Mouse (Mus musculus): ENCODE measurements around the gene Tex29.

The Tex29 gene

DNA sequence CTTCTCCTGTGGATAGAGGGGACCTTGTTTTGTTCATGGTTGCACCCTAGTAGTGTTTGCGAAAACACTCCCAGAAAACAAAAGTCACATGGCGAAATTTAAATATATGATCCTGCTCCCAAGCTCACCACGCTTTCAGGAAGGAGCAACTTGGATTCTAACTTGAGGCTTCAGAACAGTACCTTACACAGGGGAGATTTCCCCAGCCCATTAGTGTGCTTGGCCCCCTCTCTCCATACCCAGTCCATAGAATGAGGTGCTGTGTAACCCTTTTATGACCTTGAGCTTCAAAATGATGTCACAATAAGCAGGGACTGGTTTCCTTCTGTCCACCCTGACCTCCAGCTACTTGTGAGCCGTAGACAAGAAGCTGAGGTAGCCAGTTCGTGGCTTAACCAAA, at the start of gene Tex29:
Gene Tex29 (plus strand): TSS at position 301 of the 400 bp plus-strand sequence.
- DNase-seq, result no peak

DNA sequence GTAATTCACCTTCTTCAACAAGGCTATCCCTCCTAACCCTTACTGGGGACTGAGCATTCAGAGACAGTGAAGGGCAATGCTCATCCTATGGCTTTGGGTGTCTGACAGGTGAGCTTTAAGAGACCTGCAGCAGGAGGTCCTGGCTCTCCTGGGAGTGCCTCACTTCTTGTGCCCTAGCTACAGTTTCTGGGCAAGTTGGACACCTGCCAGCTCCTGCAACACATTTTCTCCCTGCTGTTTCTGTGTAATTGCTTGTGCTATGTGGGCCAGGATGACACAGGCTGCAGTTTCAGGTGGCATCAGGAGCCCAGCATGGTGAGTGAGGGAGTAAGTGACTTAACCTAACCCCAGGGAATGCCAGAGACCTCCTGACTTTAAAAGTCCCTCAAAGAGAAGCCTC, 45.3 kb upstream of the Tex29 start:
- DNase-seq, result no peak

DNA sequence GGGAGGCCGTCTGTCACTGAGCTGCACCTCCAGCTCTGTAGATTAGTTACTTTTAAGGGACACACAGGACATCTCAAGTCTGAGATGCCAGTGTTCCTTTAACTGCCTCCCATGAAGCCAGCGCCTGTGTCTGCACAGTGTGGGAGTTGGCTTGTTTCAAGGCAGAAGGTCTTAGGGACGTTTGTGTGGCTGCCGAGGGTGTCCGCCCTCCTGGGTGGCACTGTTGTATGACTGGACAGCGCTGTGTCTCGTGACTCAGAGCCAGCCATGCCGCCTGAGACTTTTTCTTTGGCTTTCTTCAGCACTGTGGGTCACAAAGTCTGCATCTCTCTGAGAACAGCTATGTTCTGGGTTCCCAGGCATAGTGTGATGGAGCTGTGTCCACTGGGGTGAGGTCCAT, 43.1 kb upstream of the Tex29 start:
- no peak for DNase-seq

DNA sequence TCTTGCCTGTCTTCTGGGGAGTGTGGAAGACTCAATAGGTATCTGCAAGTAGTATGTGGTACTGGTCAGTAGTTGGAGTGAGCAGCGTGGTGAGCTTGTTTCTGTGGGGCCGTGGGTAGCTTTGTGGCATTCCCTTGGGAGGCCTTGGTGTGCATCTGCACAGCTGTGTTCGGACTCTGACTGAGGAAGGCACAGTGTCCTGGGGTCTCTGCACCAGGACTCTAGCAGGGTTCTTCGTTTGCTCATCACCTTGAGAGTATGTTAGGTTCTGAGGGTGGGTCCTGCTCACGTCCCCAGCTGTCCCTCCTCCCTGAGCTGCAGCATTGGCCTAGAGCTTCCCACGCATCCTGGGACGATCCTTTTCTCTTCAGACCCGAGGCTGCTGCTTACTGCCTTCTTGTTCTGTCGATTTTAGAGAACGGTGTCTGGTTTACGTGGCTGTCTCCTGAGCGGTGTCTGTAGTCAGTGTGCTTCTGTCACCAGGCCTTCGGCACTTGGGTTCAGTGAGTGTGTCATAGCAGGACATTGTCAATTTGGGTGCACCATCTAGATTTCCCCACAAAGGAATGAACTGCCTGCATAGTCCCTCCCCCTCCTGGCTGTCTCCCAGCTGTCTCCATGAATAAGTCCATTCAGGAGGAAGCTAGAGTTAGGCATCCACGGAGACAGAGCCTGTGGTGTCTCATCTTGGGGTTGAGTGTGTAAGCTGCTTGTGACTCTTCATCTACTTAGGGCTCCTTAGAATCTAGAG, 42.4 kb upstream of the Tex29 start:
- DNase-seq, result no peak

DNA sequence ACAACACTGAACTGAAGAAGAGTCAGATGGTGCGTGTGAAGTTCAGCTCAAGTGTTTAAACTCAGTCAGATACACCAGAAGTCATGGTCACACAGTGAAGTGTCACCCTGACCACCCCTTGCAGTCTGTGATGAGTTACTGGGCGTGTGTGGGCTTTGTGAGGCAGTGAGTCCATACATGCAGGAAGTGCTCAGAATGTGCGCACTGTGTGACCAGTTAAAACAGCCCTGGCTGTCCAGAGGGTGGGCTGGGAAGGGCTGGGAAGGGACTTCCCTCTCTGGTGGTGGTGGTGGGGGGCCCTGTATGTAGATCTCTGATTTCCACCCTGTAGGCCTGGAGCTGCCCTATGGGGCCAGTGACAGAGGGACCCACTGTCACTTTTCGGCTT, 41.8 kb upstream of the Tex29 start:
- no peak for DNase-seq

DNA sequence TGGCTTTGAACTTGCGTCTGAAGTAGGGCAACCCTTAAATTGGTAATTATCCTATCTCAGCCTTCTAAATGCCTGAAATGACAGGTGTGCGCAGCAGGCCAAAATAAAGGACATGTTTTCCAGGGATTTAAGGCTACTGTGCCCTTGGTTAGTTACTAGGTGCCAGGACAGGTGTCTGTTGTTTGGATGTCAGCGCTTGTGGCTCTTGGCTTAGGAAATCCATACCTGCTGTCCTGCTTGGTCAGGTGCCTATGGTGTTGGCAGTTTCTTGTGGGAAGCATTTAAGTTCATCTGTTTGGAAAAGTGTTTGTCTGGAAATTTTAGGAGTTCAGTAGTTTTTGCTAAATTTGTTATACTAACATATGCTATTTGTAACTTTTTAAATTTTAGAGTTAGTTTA, 41.2 kb upstream of the Tex29 start:
- no peak for DNase-seq

DNA sequence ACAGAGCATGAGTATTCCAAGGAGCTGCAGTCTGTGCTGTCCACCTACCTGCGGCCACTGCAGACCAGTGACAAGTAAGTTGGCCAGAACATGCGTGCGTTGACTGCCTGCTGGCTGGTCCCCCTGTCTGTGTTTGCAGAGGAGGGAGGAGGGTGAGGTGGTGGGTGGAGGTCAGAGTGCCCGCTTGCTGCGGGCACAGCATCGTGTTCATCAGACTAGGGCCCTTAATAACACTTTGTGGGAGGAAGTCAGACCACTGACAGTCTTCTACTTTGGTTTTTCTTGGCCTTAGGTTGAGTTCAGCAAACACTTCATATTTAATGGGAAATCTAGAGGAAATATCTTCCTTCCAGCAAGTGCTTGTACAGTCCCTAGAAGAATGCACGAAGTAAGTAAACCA, 39.8 kb upstream of the Tex29 start:
- DNase-seq, result peak; percentile 49 to 58

DNA sequence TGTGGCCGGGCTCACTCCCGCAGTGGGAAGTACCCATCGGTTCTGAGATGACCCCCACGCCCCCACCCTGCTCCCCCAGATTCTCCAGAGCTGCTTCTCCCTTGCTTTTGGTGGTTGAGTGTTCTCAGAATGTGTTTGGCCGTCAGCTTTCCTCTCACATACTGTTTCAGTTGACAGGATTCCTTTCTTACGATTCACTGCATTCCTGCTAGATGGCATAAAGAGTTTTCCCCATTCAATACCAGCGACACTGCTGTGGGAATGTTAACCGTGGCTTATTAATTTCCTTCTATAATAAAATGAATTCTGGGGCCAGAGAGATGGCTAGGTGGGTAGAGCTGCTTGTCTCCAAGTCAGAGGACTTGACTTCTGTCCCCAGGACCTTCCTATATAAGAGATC, 38.7 kb upstream of the Tex29 start:
- no peak for DNase-seq

DNA sequence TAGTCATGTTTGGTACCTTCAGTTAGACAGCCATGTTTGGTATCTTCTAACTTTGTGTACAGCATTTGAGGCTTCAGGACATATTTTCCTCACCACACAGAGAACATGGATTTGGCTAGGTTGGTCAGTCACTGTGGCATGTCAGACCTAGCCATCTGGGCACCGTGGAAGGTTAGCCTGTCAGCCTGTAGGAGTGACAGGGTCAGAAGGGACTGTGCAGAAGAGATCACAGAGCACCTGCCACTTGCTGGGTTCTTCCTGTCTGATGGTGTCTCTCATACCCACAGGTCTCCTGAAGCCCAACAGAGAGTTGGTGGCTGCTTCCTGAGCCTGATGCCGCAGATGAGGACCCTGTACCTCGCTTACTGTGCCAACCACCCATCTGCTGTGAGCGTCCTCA, 35.4 kb upstream of the Tex29 start:
- DNase-seq, result no peak

DNA sequence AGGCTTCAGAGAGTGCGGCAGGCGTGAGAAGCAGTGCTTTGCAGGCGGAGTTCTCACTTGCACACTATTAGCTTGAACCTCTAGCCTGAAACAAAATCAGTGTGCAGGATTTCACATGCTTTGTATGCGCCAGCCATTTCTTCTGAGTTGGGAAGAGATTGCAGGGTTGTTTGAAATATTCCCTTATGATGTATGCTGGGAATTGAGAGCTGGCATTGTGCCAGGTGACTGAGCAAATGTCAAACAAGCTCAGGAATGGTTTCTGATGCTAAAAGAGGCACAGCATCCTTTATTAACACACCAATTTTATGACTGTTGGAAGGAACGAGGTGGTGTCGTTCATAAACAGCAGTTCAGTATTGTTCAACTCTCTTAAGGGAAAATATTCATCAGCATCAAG, 34.0 kb upstream of the Tex29 start:
- DNase-seq, result no peak

DNA sequence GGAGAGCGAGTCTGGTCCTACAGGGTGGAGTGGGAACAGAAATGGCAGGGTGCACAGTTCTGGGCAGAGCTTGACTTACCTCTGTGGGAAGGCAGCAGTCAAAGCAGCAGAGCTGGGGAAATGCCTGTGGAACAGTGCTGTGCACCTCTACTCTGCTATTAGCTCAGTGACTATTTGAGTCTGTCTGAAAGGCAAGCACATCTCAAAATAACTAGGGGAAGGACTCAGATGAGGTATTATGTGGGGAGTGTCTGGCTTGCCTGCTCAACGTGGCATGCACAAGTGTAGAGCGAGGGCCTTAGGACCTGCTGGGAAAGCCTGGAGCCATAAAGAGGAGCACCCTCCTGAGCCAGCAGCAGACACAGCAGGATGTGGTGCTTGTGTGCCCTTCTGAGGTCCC, 32.9 kb upstream of the Tex29 start:
- no peak for DNase-seq

DNA sequence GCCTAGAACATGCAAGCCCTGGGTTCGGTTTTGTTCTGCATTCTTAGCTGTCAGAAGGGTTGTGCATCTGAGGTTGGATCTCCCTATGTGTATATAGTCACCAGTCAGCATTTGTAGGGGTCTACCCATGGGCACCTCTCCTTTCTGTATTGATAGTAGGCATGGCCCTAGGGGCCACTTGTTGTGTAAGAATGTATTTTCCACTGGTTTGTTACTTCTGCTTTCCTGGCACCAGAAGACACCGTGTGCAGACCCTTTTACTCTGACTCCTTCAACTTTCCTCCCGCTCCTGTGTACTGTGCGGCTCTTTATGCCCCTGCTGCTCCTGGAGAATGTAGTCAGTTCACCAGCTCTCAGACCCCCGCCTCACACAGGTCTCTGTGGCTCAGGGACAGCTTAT, 32.2 kb upstream of the Tex29 start:
- DNase-seq, result no peak

DNA sequence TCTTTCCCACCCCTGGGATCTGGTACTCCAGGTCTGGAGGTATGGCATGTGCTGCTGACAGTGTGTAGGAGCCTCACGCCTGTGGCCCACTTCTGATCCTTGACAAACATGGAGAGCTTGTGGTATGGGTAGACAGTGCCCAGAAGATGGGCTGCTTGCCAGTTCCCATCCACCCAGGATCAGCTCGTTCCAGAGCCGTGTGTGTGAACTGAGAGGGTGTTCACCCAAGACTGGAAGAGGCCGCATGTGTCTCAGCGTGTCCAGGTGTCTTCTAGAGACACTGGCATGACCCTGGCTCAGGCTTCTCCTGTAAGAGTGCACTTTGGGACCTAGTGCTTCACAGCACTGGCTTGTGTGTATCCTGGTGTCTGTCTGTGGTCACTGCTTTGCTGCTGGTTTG, 29.8 kb upstream of the Tex29 start:
- DNase-seq, result no peak

DNA sequence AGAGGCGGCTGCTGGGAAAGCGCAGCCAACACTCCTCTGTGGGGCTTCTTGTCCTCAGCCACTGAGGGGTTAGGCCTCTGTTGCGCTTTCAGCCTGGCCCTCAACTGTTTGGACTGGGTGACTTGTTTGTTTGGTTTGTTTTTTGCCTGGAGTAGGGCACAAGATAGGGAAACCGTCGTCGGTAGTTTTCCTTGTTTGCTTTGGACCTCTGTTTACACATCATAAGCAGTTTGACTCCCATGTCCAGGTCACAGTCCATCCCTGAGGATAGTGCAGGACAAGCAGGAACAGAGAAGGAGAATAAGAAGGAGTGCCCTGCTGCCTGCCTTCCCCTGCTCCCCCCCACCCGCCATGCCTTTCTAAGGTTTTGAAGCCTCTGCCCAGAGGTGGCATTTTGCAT, 26.5 kb upstream of the Tex29 start:
- no peak for DNase-seq

DNA sequence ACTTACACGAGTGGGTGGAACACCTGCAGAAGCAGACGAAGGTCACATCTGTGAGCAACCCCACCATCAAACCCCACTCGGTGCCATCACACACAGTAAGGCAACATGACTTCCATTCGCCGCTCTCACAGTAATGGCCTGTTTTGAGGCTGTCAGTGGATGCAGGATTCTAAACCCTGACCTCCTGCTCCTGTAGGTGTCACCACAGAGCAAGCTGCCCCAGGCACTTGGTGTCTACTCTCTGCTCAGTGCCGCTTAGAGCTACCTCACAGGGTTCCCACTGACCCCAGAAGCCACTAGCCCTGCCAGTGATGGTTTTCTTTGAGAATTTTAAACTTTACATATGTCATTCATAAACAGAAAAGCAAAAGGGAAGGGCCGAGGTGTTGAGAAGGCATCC, 25.1 kb upstream of the Tex29 start:
- no peak for DNase-seq

DNA sequence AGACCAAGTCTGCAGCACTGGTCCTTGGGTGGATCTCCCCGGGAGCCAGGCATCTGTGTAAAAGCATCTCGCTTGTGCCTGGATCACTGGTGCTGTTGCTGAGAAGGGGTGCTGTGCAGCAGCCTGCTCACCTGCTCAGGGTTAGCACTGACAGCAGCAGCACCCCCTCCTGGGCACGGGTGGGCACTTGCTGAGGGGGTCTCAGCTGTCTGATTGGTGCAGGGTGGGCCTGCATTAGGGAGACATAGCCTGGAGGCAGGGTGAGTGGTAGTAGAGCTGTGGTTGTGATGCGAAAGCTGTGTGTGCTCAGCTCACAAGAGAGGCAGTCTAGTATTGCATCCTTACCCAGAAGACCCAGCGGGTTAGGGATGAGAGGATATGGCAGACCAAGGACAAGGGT, 20.1 kb upstream of the Tex29 start:
- DNase-seq, result no peak

DNA sequence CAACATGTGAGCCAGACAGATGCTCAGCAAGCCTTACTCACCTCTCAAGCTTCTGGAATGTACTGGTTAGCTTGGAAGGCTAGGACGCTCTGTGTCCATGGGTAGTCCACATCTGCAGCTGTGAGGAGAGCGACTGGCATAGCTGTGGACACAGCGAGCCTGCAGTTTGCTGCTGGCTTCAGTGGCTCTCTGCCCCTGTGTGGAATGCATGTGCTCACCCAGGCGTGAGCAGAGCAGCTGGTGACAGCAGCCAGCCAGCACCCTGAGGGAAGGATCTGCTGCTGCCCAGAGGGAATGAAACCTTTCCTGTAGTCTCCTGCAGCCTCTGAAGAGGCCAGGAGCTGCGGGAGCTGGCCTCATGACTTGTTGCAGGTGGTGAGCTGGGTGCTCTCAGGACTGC, 19.7 kb upstream of the Tex29 start:
- DNase-seq, result no peak

DNA sequence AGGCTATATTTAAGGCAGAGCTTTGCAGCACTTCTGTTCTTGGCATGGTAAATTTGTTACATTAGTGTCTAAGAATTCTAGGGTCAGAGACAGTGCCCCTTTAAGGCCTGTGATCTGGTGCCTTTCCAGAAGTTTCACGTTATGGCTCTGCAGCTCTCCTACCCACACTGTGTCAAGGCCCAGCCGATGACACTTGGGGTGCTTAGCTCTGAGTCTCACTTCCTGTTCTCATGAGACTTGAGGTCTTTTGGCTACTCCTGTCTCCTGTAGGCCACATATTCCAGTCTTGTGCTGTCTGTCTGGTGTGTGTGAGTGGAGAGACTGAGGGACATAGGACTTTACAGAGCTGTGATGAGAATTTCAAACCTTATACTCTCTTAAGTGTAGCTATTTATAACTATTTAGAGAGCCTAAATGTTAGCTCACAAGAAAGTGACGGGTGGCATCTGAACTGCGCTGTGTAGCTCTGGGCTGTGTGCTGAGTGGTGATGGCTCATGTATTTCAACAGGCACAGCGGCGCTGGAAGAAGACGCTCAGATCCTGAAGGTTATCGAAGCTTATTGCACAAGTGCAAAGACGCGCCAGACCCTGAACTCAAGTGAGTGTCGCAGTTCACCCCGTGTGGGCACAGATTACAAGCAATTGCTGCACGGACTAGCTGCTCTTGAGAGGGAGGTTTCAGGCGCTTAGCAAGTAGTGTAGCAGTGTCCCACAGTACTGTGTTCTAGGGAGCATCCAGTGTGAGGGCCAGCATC, 18.6 kb upstream of the Tex29 start:
- DNase-seq, result no peak

DNA sequence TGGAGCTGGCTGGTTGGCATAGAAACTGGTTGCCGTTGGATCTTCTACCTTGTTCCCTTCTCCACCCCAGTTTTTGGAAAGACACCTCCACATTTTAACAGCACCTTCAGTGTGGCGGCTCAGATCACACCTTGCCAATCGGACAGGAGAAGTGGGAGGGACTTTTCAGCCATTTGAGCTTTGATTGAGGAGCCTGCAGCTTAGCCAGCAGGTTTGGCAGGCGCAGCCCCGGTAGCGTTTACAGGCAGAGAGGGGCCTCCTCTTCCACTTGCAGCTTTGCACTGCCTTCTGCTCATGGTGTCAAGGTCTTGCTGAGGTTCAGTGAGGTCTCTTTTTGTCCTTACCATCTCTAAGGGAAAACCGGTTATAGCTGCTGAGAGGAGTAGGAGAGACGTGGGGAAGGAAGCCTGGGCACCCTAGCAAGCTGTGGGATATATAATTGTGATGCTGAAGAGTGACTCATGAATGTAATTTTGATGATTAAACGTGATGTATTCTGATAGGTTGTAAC, 17.7 kb upstream of the Tex29 start:
- no peak for DNase-seq

DNA sequence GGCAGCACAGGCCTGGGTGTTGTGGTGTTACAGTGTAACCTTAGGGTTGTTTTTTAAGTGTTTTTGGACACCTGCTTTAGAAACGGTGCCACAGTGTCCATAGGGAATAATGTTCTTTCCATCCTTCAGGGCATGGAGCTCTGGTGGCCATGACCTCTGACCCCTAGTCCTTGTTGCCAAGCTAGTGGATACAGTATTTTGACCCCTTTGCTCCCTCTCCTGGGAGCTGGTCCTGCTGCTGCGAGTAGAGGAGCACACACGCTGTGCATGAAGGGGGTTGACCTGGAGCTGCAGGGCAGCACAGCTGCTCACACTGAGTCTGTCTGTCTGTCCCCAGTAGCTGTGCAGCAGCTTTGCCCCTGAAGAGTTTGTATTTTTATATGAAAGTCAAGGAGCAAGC, 14.5 kb upstream of the Tex29 start:
- DNase-seq, result no peak

DNA sequence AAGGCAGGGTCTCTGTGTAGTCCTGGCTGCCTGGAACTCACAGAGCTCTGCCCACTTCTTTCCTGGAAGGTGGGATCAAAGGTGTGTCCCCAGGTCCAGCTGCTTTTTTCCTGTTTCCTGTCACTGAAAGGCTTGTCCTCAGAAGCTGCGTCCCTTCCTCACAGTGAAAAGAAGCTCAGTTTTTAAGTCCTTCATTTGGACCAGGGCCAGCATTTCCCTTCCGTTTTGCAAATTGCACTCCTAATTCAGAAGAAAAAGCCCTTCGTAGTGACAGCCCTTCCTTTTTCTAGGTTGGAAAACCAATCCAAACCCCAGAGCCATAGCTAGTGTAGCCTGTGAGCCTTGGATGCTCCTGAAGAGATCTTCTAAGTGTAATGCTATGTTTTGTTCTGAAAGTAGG, 13.0 kb upstream of the Tex29 start:
- no peak for DNase-seq

DNA sequence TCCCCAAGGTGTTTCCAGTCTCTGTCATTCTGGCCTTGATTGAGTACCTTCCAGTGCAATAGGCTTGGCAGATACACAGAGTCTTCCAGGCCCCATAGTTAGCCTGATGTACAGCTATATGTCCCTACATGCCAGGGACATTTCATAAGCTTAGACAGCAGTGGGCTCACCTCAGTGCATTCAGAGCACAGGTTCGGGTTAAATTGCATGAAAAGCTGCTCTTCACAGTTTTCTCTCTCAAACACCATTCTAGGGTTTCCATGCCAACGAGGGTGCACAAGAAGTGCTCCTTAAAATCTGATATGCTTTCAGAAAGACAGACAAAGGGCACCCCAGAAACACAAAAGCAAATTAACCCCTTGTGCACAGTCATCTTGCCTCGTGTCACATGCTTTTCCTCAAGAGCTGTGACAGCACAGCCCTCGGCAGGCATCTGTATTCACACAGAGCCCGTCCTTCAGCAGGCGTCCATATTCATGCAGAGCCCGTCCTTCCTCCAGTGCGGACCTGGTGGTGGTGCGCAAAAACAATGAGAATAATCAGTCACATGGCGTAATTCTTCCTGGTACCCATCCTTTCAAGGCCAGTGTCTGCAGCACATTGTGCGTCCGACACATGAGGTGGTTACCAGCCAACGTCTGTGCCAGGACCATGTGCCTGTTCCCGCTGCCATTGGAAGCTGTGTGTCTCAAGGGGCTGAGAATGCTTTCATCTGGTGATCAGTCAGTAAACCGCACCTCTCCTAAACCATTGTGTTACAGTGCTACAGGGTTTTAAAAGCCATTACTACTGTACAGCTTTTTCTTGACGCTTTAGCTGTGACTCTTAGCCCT, 9.8 kb upstream of the Tex29 start:
- DNase-seq, result no peak

DNA sequence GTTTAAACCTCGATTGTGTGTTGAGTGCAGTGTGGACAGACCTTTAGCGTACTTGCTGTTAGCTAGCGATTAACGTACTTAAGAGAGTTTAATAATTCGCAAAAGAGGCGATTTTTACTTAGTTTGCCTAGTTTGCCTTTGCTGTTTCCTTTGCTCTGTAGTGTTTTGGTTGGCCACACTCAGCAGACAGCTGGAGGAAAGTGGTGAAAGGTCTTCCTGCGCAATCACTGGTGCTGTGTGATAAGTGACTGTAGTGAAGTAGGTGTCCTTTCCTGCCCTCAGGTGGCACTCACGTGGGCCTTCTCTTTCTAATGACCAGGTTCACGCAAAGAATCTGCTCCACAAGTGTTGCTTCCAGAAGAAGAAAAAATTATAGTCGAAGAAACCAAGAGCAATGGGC, 9.1 kb upstream of the Tex29 start:
- DNase-seq, result peak in 1 of 2 experiments; percentile 29

DNA sequence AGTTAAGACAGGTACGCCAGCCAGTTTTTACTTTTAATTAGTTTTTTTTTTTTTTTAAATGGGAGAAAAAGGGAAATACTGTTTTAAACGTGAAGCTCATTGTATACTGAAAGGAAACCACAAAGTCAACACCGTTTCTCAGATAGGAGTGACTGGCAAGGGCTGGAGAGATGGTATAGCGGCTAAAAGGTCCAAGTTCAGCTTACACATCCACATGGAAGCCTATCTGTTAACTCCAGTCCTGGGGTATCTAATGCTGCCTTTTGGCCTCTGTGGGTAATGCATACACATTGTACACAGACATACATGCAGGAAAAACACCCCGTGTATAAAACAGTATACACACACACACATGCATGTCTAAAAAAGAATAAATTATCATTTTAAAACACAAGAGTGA, 8.3 kb upstream of the Tex29 start:
- no peak for DNase-seq
